Mouse (Mus musculus) hindbrain, embryonic 16.5 days (tissue): ENCODE data around the gene Nop9. TPM values are rescaled to one million over a fixed set of nuclear protein-coding genes. Genes with fewer than 3 reads are reported as not detected.
A peak's percentile ranks its signal among the peaks of the same experiment; 100 is the strongest.

ENCODE experiments used
- ATAC-seq: fragments of 200-750 bp; cut with Nextera tagmentation; 2 replicates; pipeline ENCODE4 v1.8.0; 2017; ENCODE audit warnings: moderate TSS enrichment, moderate library complexity
- H3K27ac ChIP-seq: fragments of 300-500 bp; sonication (generic); 2 replicates; pipeline ENCODE4 v1.5.1; 2014; ENCODE audit warnings: low read depth, mild to moderate bottlenecking, control low read depth, low read length, moderate library complexity
- H3K27me3 ChIP-seq: fragments of 300-500 bp; sonication (generic); replicated peaks from 2 replicates; pipeline ENCODE4 v1.6.1; 2014; ENCODE audit warnings: low read length; ENCODE audit not compliant: control insufficient read depth, insufficient read depth
- H3K36me3 ChIP-seq: fragments of 300-500 bp; sonication (generic); 2 replicates; pipeline ENCODE4 v1.6.1; 2014; ENCODE audit warnings: mild to moderate bottlenecking, low read length, moderate library complexity, mixed read lengths; ENCODE audit not compliant: control insufficient read depth, insufficient read depth
- H3K4me1 ChIP-seq: fragments of 300-500 bp; sonication (generic); 2 replicates; pipeline ENCODE4 v1.6.1; 2014; ENCODE audit warnings: low read depth, low read length; ENCODE audit not compliant: control insufficient read depth, insufficient read depth
- H3K4me2 ChIP-seq: fragments of 300-500 bp; sonication (generic); 2 replicates; pipeline ENCODE4 v1.6.1; 2014; ENCODE audit warnings: mild to moderate bottlenecking, low read length, control low read depth, moderate library complexity
- H3K4me3 ChIP-seq: fragments of 300-500 bp; sonication (generic); 2 replicates; pipeline ENCODE4 v1.5.1; 2014; ENCODE audit warnings: mild to moderate bottlenecking, low read length, control low read depth, moderate library complexity
- H3K9ac ChIP-seq: fragments of 300-500 bp; sonication (generic); 2 replicates; pipeline ENCODE4 v1.6.1; 2014; ENCODE audit warnings: low read depth, mild to moderate bottlenecking, control low read depth, low read length, moderate library complexity
- H3K9me3 ChIP-seq: fragments of 300-500 bp; sonication (generic); 2 replicates; pipeline ENCODE4 v1.6.1; 2014; ENCODE audit warnings: mild to moderate bottlenecking, low read length, moderate library complexity; ENCODE audit not compliant: control insufficient read depth
- WGBS: fragments of 180-500 bp; shearing (Covaris S2); extraction: QIAGEN DNeasy Blood & Tissue Kit; methylation state at CpG from one replicate; pipeline ENCODE4 v1.1.7; 2014; 5-methylcytosine and 5-hydroxymethylcytosine counted together
- polyA plus RNA-seq: library from polyadenylated mRNA; unstranded; fragments of >200 nt; fragmentation: Nextera tagmentation; extraction: Ambion mirVana; gene quantifications from 2 replicates; pipeline ENCODE4 v1.2.1, GENCODE M21; 2015

The Nop9 gene
- polyA plus RNA-seq, 1 experiment from 2014 or later, result 27.1 TPM

DNA sequence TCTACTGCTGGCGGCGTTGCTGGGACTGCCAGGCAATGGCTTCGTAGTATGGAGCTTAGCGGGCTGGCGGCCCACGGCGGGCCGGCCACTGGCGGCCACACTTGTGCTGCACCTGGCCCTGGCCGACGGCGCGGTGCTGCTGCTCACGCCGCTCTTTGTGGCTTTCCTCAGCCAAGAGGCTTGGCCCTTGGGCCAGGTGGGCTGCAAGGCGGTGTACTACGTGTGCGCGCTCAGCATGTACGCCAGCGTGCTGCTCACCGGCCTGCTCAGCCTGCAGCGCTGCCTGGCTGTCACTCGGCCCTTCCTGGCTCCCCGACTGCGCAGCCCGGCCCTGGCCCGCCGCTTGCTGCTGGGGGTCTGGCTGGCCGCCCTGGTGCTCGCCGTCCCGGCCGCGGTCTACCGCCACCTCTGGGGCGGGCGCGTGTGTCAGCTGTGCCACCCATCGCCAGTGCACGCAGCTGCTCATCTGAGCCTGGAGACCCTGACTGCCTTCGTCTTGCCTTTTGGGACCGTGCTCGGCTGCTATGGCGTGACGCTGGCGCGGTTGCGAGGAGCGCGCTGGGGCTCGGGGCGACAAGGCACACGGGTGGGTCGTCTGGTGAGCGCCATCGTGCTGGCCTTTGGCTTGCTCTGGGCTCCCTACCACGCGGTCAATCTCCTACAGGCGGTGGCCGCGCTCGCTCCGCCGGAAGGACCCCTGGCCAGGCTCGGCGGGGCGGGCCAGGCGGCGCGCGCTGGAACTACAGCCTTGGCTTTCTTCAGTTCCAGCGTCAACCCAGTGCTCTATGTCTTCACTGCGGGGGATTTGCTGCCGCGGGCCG lies 16.7 kb downstream of the Nop9 start:
- peak overlapping the region; percentile 81 for H3K4me2 ChIP-seq
- H3K9ac ChIP-seq, result peak overlapping the region; percentile 75
- H3K4me3 ChIP-seq, result peak overlapping the region; percentile 51
- no peaks in the 10 kb centered on the region for H3K36me3 ChIP-seq
- H3K4me1 ChIP-seq, result peaks cover 6% of the 10 kb centered on the region
- H3K27ac ChIP-seq, result peak overlapping the region; percentile 37
- WGBS, result 0% methylated on average over 77 of the region's 77 CpGs
- H3K9me3 ChIP-seq, result no peaks in the 10 kb centered on the region
- H3K27me3 ChIP-seq, result peaks cover 27% of the 10 kb centered on the region
- peak; percentile 74 for ATAC-seq

DNA sequence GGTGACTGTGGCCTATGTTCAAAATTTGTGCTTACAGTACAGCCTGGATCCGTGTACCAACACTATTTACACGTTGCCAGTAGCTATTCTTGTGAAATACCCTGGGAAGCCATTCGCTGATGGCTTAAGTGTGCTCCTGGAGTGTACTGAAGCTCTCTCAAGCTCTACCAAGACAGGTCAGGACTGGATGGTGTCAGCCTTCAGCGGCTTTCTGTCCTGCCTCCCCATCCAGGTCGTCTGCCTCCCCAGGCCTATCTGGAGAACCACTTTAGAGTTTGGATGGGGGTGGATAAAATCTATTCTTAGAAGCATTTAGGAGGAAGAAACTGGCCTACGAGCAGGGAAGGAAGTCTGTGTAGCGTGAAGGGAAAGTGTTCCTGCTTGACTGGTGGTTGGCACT lies 17.7 kb downstream of the Nop9 start:
- no peak for ATAC-seq
- Histone ChIP-seq H3K4me3 (no peak overlapping the region), H3K27me3 (peaks cover 29% of the 10 kb centered on the region), H3K4me1 (peaks cover 14% of the 10 kb centered on the region), H3K4me2 (peak overlapping the region; percentile 81; the same call in 1 of the 2 replicates), H3K9me3 (no peaks in the 10 kb centered on the region), H3K27ac (no peak overlapping the region), H3K9ac (no peak overlapping the region), H3K36me3 (no peaks in the 10 kb centered on the region)
- 53% methylated on average over 7 of the region's 7 CpGs for WGBS

DNA sequence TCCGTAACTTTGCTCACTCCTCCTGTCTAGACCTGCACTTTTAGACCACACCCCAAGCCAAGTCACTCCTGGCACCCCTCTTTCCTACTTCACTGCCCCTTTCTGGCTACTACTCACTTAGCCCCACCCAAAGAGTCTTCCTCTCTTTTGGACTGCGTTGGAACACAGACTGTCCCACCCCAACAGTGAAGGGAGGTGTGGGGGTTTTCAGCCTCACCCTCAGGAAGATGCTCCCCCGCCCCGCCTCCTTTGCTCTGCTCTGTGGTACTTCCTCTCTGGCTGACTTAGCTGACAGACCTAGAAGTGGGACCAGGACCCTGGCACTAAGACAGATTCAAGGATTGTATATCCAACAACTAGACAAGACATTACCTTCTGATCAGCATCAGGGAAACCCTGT lies 20.2 kb downstream of the Nop9 start, which contains the start of gene Ltb4r1:
Ltb4r1 (plus strand) TSS at position 267 of the 400 bp plus-strand sequence.
- no peaks in the 10 kb centered on the region for H3K36me3 ChIP-seq
- WGBS, result 76% methylated on average over 4 of the region's 4 CpGs
- ATAC-seq, result no peak

DNA sequence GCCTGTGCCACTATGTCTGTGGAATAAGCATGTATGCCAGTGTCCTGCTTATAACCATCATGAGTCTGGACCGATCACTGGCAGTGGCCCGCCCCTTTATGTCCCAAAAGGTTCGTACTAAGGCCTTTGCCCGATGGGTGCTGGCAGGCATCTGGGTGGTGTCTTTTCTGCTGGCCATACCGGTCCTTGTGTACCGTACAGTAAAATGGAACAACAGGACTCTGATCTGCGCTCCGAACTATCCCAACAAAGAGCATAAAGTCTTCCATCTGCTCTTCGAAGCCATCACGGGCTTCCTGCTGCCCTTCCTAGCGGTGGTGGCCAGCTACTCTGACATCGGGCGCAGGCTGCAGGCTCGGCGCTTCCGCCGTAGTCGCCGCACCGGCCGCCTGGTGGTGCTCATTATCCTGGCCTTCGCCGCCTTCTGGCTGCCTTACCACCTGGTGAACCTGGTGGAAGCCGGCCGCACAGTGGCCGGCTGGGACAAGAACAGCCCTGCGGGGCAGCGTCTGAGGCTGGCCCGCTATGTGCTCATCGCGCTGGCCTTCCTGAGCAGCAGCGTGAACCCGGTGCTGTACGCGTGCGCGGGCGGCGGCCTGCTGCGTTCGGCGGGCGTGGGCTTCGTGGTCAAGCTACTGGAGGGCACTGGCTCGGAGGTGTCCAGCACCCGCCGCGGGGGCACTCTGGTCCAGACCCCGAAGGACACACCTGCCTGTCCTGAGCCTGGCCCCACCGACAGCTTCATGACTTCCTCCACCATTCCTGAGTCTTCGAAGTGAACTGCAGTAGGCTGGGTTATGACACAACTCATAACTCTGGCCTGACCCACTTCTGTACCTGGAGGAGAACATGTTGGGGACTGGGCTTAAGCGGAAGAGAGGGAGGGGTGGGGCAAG lies 22.3 kb downstream of the Nop9 start:
- Histone ChIP-seq H3K4me1 (peaks cover 8% of the 10 kb centered on the region), H3K27me3 (peaks cover 23% of the 10 kb centered on the region), H3K4me2 (peak overlapping the region; percentile 84), H3K4me3 (peak overlapping the region; percentile 46), H3K27ac (no peak overlapping the region; the same call in 1 of the 2 replicates), H3K9me3 (no peaks in the 10 kb centered on the region), H3K36me3 (no peaks in the 10 kb centered on the region), H3K9ac (peak overlapping the region; percentile 70)
- WGBS, result 11% methylated on average over 52 of the region's 52 CpGs
- ATAC-seq, result peak; percentile 71

More for the DNA sequence above, 20.2 kb downstream of the Nop9 start, which contains the start of gene Ltb4r1:
- no peak within 1 kb of the TSS for H3K4me3 ChIP-seq
- H3K4me2 ChIP-seq, result no peak within 1 kb of the TSS
- peaks cover 14% of the 10 kb centered on the region for H3K4me1 ChIP-seq
- no peak within 1 kb of the TSS for H3K9ac ChIP-seq
- H3K27ac ChIP-seq, result no peak within 1 kb of the TSS
- no peaks in the 10 kb centered on the region for H3K9me3 ChIP-seq
- H3K27me3 ChIP-seq, result peaks cover 31% of the 10 kb centered on the region

DNA sequence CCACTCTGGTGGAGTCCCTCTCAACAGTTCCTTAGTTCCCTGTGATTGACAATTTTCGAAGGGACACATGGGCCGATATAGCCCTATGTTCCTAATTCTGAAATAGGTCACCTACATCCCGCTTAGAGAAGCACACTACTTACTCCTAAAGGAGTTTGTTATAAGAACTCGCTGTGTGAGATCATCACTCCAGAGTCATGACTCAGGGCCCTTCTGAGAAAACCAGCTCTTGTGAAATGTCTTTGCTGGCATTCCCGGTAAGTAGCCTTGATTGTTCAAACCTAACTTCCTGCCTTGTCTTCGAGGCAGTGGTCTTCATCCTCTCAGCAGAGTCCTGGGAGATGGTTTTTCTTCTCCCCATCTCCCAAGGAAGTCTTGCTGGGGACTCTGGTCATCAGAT lies 23.1 kb downstream of the Nop9 start:
- ATAC-seq, result no peak
- H3K4me1 ChIP-seq, result peaks cover 8% of the 10 kb centered on the region
- no peaks in the 10 kb centered on the region for H3K9me3 ChIP-seq
- peaks cover 22% of the 10 kb centered on the region for H3K27me3 ChIP-seq
- 89% methylated on average over 6 of the region's 6 CpGs for WGBS
- no peak overlapping the region for H3K9ac ChIP-seq
- H3K4me3 ChIP-seq, result no peak overlapping the region
- H3K27ac ChIP-seq, result no peak overlapping the region
- H3K4me2 ChIP-seq, result no peak overlapping the region
- no peaks in the 10 kb centered on the region for H3K36me3 ChIP-seq

DNA sequence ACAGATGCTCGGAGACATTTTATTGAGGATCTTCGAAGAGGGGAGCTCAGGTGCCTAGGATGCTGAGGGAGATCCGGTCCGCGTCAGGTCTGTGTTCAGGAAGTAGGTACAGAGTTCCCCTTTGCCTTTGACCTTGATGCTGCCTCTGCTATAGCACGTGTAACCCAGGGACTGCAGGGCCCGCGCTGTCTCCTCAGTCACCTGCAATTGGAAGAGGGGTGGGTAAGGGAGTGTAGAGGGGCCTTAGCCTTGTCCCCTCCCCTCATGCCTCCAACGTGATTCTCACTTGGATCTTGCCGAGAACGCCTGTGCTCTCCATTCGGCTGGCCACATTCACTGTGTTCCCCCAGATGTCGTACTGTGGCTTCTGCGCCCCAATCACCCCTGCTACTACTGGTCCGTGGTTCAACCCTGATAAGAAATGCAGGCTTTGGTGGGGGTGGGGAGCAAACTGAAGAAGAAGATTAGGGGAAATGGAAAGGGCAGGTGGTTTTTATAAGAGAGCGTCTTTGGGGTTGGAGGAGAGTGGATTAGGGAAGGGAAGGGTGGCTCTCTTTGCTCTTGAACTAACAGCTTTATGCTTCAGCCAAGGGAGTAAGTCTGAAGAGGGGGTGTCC lies 23.7 kb downstream of the Nop9 start:
- no peak overlapping the region for H3K4me2 ChIP-seq
- no peak overlapping the region for H3K27ac ChIP-seq
- no peak overlapping the region for H3K4me3 ChIP-seq
- no peak overlapping the region for H3K9ac ChIP-seq
- ATAC-seq, result no peak
- H3K36me3 ChIP-seq, result no peaks in the 10 kb centered on the region
- peaks cover 8% of the 10 kb centered on the region for H3K4me1 ChIP-seq
- H3K27me3 ChIP-seq, result peaks cover 21% of the 10 kb centered on the region
- H3K9me3 ChIP-seq, result no peaks in the 10 kb centered on the region
- 85% methylated on average over 16 of the region's 16 CpGs for WGBS

DNA sequence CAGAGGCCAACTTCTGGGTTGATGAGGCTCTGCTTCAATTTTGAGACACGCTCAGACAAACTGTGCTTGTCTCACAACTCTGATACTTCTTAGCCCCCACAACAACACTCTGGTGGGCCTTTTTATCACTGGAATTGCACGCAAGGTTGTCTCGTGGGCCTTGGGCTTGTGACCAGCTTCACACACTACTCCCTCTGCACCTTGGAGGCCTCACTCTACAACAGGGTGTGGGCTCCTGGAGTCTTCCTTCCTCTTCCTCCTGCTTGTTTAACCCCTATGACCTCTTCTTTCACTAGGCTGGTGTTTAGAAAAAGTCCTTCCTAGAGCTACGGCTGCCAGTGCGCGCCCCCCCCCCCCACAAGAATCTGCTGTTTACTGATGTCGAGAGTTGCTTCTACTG lies 31.2 kb downstream of the Nop9 start:
- Histone ChIP-seq H3K36me3 (no peaks in the 10 kb centered on the region), H3K4me2 (no peak overlapping the region), H3K4me1 (peaks cover 6% of the 10 kb centered on the region), H3K4me3 (no peak overlapping the region), H3K9me3 (no peaks in the 10 kb centered on the region), H3K27me3 (peaks cover 5% of the 10 kb centered on the region), H3K9ac (no peak overlapping the region), H3K27ac (no peak overlapping the region)
- WGBS, result 74% methylated on average over 7 of the region's 7 CpGs
- no peak for ATAC-seq

DNA sequence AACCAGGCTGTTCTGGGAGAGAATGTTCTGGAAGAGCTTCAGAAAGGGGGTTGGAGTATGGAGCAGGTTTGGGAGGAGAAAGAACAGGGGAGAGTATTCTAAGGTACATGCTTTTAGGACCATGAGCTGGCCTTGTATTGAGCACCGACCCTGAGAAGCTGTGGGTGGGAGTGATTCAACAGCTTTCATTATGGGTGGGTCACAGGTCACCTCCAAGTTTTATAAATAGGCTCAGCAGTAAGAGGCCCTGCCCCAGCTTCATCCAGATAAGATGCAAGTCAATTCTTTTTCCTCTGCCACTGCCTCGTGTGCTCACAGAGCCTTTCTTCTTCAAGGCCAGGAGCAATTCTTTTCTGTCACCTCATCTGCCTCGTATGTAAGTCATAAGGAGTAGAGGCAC lies 31.7 kb downstream of the Nop9 start:
- Histone ChIP-seq H3K27me3 (peaks cover 8% of the 10 kb centered on the region), H3K9me3 (no peaks in the 10 kb centered on the region), H3K4me3 (no peak overlapping the region), H3K27ac (no peak overlapping the region), H3K4me2 (no peak overlapping the region), H3K4me1 (peaks cover 6% of the 10 kb centered on the region), H3K36me3 (no peaks in the 10 kb centered on the region), H3K9ac (no peak overlapping the region)
- WGBS, result 45% methylated on average over 3 of the region's 3 CpGs
- ATAC-seq, result no peak
